Mouse (Mus musculus): ENCODE results near the gene Wdr83os.
"Not testable (repeated sequence)": the region's sequence is repeated elsewhere in the genome, so short reads cannot be mapped to it uniquely, and the experiment has no call there.

Wdr83os gene

DNA sequence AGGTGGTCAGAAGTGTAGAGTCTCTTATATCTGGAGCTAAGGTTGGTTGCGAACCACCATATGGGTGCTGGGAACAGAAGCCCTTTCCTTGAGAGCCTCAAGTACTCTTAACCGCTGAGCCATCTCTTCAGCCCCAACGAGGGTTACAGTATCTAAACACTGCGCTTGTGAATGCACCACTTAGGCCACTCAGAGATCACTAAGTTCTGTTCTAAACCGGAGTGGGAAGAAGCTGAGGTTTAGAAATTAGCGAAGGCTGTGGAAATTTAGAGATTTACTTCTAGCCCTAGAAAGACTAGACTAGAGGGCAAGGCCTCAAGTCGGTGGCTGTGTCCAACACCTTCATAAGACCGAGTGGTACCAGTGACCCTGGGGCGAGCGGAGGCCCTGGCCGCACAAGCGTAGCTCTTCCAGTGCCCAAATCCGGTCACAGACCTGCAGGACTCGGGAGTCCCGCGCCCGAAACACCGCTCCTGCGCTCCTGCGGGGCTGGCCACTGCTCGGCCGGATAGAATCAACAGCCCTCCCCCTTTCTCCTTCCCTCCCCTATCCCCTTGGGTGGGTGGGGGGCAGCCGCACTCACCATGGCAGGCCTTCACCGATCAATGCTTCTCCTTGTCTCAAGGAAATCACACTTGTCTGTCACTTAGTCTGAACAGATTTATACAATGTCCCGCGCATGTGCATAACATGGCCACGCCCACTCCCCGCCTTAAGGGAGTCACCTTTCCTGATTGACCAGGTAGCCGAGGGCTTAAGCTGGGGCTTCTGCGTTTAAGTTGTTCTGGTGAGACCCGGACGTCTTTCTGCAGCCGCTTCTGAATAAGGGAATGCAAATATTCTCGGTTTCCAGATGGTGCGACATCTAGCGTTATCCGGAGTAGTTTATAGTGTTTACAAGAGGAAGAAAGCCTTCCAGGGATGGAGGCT lies 38.8 kb downstream of the Wdr83os start:
- DNase-seq (ENCODE audit: low read depth, low spot score), result peak; percentile 54

DNA sequence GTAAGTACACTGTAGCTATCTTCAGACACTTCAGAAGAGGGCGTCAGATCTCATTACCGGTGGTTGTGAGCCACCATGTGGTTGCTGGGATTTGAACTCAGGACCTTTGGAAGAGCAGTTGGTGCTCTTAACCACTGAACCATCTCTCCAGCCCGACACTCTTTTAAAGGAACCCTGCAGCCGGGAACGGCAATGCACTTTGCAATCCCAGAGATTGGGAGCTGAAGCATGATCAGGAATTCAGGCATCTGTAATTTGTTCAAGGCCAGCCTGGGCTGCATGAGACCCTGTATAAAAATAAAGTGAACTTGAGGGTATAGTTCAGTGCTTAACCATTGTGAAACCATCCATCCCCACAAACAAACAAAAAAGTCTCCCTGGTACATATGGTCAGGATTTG lies 39.7 kb downstream of the Wdr83os start:
- DNase-seq (ENCODE audit: low read depth, low spot score), result not testable (repeated sequence)

DNA sequence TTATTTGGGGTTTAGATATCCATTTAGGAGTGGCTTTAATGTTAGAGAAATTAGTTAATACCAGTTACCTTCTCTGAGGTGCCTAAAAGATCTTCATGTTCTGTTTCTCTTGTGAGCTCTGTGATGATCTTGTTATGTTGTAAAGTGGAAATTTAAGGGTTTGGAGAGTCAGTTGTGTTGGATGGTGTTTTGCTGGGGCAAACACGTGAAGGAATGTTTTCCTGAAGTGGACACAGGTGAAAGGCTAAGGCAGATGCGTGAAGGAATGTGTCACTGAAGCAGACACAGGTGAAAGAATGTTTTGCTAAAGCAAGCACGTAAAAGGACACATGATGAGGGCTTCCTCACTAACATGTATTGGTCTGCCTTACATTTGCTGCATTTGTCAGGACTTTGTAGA lies 42.5 kb downstream of the Wdr83os start, which contains the start of gene Zfp791:
Gene Zfp791, minus strand, starts transcription at position 101 of the 400 bp plus-strand sequence.
- no peak for DNase-seq (ENCODE audit: low read depth, low spot score)

DNA sequence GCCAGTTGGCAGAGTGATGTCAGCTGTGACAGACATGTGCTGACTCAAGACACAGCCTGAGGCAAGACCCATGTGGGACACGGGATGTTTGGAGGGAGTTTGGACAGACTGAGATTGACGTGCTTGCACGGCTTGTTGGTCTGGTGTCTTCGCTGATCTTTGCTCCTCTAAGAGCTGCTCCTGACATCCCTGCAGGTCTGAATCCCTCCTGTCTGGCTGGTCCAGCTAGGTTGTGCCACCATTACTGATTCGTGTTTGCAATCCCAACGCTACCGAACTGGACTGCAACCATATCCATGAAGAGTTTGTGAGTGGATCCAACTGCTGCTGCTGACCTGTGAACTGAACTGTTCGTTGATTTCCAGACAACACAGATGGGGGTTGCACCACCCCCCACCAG lies 43.2 kb downstream of the Wdr83os start:
- DNase-seq (ENCODE audit: low read depth, low spot score), result no peak

Measured in CD4-positive helper T cell, adult 2 months (primary cell).